Mouse (Mus musculus): ENCODE measurements around the gene Wfikkn1.
A peak's percentile ranks its signal among the peaks of the same experiment; 100 is the strongest.

Wfikkn1 gene

GRCm38 (mm10) chr17:25880196-25880910 lies at the start of gene Wfikkn1:
Gene Wfikkn1 (minus strand): TSS chr17:25880858.
- DNase-seq (ENCODE audit: low read depth, low spot score), result no peak

- DNase-seq (ENCODE audit: low read depth, low spot score), result no peak
These were observed 44.7 kb upstream of the Wfikkn1 start for GRCm38 (mm10) chr17:25925348-25925747.

- DNase-seq (ENCODE audit: low read depth, low spot score), result no peak
These were observed 41.5 kb upstream of the Wfikkn1 start for GRCm38 (mm10) chr17:25922120-25922519.

GRCm38 (mm10) chr17:25919786-25920642 lies 39.4 kb upstream of the Wfikkn1 start:
- DNase-seq (ENCODE audit: low read depth, low spot score), result peak; percentile 100

GRCm38 (mm10) chr17:25919144-25919785 lies 38.6 kb upstream of the Wfikkn1 start, which contains the start of gene Rab40c:
Gene Rab40c (minus strand): TSS chr17:25919727.
- peak; percentile 21 for DNase-seq (ENCODE audit: low read depth, low spot score)

GRCm38 (mm10) chr17:25918037-25918750 lies 37.5 kb upstream of the Wfikkn1 start:
- DNase-seq (ENCODE audit: low read depth, low spot score), result no peak

GRCm38 (mm10) chr17:25916931-25917647 lies 36.4 kb upstream of the Wfikkn1 start:
- no peak for DNase-seq (ENCODE audit: low read depth, low spot score)

- DNase-seq (ENCODE audit: low read depth, low spot score), result no peak
These were observed 33.6 kb upstream of the Wfikkn1 start for GRCm38 (mm10) chr17:25914295-25914694.

- no peak for DNase-seq (ENCODE audit: low read depth, low spot score)
These were observed 33.2 kb upstream of the Wfikkn1 start for GRCm38 (mm10) chr17:25913877-25914275.

GRCm38 (mm10) chr17:25913186-25913876 lies 32.7 kb upstream of the Wfikkn1 start:
- no peak for DNase-seq (ENCODE audit: low read depth, low spot score)

- DNase-seq (ENCODE audit: low read depth, low spot score), result no peak
These were observed 31.2 kb upstream of the Wfikkn1 start for GRCm38 (mm10) chr17:25911816-25912215.

- DNase-seq (ENCODE audit: low read depth, low spot score), result no peak
These were observed 27.0 kb upstream of the Wfikkn1 start for GRCm38 (mm10) chr17:25907640-25908039.

- no peak for DNase-seq (ENCODE audit: low read depth, low spot score)
These were observed 22.4 kb upstream of the Wfikkn1 start for GRCm38 (mm10) chr17:25903061-25903460.

GRCm38 (mm10) chr17:25900193-25900592 lies 19.5 kb upstream of the Wfikkn1 start:
- DNase-seq (ENCODE audit: low read depth, low spot score), result no peak

- no peak for DNase-seq (ENCODE audit: low read depth, low spot score)
These were observed 15.2 kb upstream of the Wfikkn1 start for GRCm38 (mm10) chr17:25895891-25896290.

GRCm38 (mm10) chr17:25895415-25895814 lies 14.8 kb upstream of the Wfikkn1 start:
- DNase-seq (ENCODE audit: low read depth, low spot score), result no peak

- peak; percentile 77 for DNase-seq (ENCODE audit: low read depth, low spot score)
These were observed 13.4 kb upstream of the Wfikkn1 start for GRCm38 (mm10) chr17:25893975-25894617.

- no peak for DNase-seq (ENCODE audit: low read depth, low spot score)
These were observed 8.2 kb upstream of the Wfikkn1 start for GRCm38 (mm10) chr17:25888837-25889236.

- no peak for DNase-seq (ENCODE audit: low read depth, low spot score)
These were observed 6.8 kb upstream of the Wfikkn1 start for GRCm38 (mm10) chr17:25887467-25887866.

GRCm38 (mm10) chr17:25886806-25887205 lies 6.1 kb upstream of the Wfikkn1 start:
- no peak for DNase-seq (ENCODE audit: low read depth, low spot score)
